ENCODE assay signal across 12 mouse cellular contexts in genomic region chr9:13483199-13484068, GRCm38 (mm10). TPM values are rescaled to one million over a fixed set of nuclear protein-coding genes. Genes with fewer than 3 reads are reported as not detected.
DNase-seq lines count a peak whose midpoint lies in the region; ATAC-seq and TF ChIP-seq lines count a peak whose summit lies in the region.
"Had no signal": no experiment of that assay in that cellular context is flagged by ENCODE, and none has a peak within 500 bp of the region (broad histone marks: within the 10 kb centered on the region; RNA-seq: fewer than 3 reads in every experiment).

No protein-coding gene starts in this region.

- no peak for TF ChIP-seq EP300 in heart, postnatal 0 days (IDR thresholded peaks at IDR 0.05; ENCODE audit: low read depth)
- TF ChIP-seq EP300 in stomach, postnatal 0 days (optimal IDR thresholded peaks at IDR 0.05): no peak

- H3K4me3 ChIP-seq in heart, embryonic 14.5 days (ENCODE audit: control insufficient read depth in 1 of 2, insufficient read depth in 1 of 2, low read depth in 1 of 2, low read length in 2 of 2): no peak overlapping the region
- H3K4me3 ChIP-seq in midbrain, embryonic 11.5 days (ENCODE audit: low read depth, low read length): no peak overlapping the region
- no peak overlapping the region for H3K4me3 ChIP-seq in midbrain, embryonic 16.5 days (ENCODE audit: low read depth, low read length)
- no peak overlapping the region for H3K4me3 ChIP-seq in heart, postnatal 0 days (ENCODE audit: low read depth, low read length)
- no peak overlapping the region for H3K4me3 ChIP-seq in stomach, postnatal 0 days (ENCODE audit: low read depth, low read length)
- H3K4me3 ChIP-seq in left cerebral cortex, adult 2 months: no peak overlapping the region
- H3K4me3 ChIP-seq: erythroblast, embryonic 14.5 days; liver, embryonic 13.5 days had no signal

- DNase-seq in heart, postnatal 36 days: no peak
- peak; percentile 80 for DNase-seq in midbrain, embryonic 11.5 days (ENCODE audit: low spot score, missing footprints)
- DNase-seq in heart, postnatal 0 days (ENCODE audit: low spot score): peak; percentile 38
- peak; percentile 19 for DNase-seq in stomach, postnatal 0 days (ENCODE audit: low spot score)
- DNase-seq in left cerebral cortex, adult 2 months (ENCODE audit: extremely low spot score in 1 of 2, low spot score in 2 of 2): no peak
- no peak for DNase-seq in right cerebral cortex, postnatal 14 days
- DNase-seq: liver, embryonic 13.5 days had no signal

- intact Hi-C loops in heart, postnatal 36 days (cut with DNase I): no loop called here
- intact Hi-C loops in left cerebral cortex, adult 2 months (cut with DNase I): no loop called here

- no peak for TF ChIP-seq CTCF in heart, postnatal 0 days (IDR thresholded peaks at IDR 0.05; ENCODE audit: low read depth)
- no peak for TF ChIP-seq CTCF in stomach, postnatal 0 days (IDR thresholded peaks at IDR 0.05; ENCODE audit: low read depth)
- no peak for TF ChIP-seq CTCF in left cerebral cortex, adult 2 months (IDR thresholded peaks at IDR 0.05)

- peak; percentile 31; the same call in 1 of the 2 replicates for ATAC-seq in heart, embryonic 14.5 days (ENCODE audit: insufficient number of reproducible peaks, insufficient read depth, low FRiP score, low read depth)
- peak; percentile 30; the same call in 1 of the 2 replicates for ATAC-seq in midbrain, embryonic 11.5 days (ENCODE audit: low FRiP score)
- ATAC-seq in midbrain, embryonic 16.5 days: no peak
- peak; percentile 62 for ATAC-seq in heart, postnatal 0 days (ENCODE audit: insufficient read depth, low read depth)
- ATAC-seq in stomach, postnatal 0 days (ENCODE audit: low FRiP score, low TSS enrichment): peak; percentile 70

- no peaks in the 10 kb centered on the region for H3K27me3 ChIP-seq in heart, embryonic 14.5 days (ENCODE audit: control insufficient read depth, insufficient read depth, low read length)
- no peaks in the 10 kb centered on the region for H3K27me3 ChIP-seq in midbrain, embryonic 11.5 days (ENCODE audit: control insufficient read depth, insufficient read depth, low read length)
- H3K27me3 ChIP-seq in midbrain, embryonic 16.5 days (ENCODE audit: control insufficient read depth, insufficient read depth, low read depth, low read length): no peaks in the 10 kb centered on the region
- no peaks in the 10 kb centered on the region for H3K27me3 ChIP-seq in heart, postnatal 0 days (ENCODE audit: control insufficient read depth, insufficient read depth, low read length)
- H3K27me3 ChIP-seq in stomach, postnatal 0 days (ENCODE audit: control insufficient read depth, insufficient read depth, low read length): no peaks in the 10 kb centered on the region
- H3K27me3 ChIP-seq: liver, embryonic 13.5 days had no signal

- peak overlapping the region; percentile 18 to 71 for H3K27ac ChIP-seq in heart, embryonic 14.5 days (replicated peaks in 1 of 2; ENCODE audit: control insufficient read depth in 1 of 2, insufficient read depth in 1 of 2, low read depth in 2 of 2, low read length in 2 of 2)
- H3K27ac ChIP-seq in midbrain, embryonic 11.5 days (ENCODE audit: low read depth, low read length): no peak overlapping the region
- H3K27ac ChIP-seq in midbrain, embryonic 16.5 days (ENCODE audit: low read length): no peak overlapping the region
- H3K27ac ChIP-seq in heart, postnatal 0 days (ENCODE audit: low read depth): peak overlapping the region; percentile 56
- H3K27ac ChIP-seq in stomach, postnatal 0 days (replicated peaks): peak overlapping the region; percentile 40
- H3K27ac ChIP-seq in left cerebral cortex, adult 2 months: no peak overlapping the region
- H3K27ac ChIP-seq: liver, embryonic 13.5 days had no signal

- 32% methylated on average over 5 of the region's 5 CpGs for whole genome bisulfite sequencing in heart, embryonic 14.5 days
- 74% methylated on average over 5 of the region's 5 CpGs for WGBS in midbrain, embryonic 11.5 days
- 71% methylated on average over 5 of the region's 5 CpGs for WGBS in midbrain, embryonic 16.5 days
- 29% methylated on average over 5 of the region's 5 CpGs for WGBS in heart, postnatal 0 days
- 24% methylated on average over 5 of the region's 5 CpGs for WGBS in stomach, postnatal 0 days

- peak overlapping the region; percentile 60; the same call in 1 of the 2 replicates for H3K9ac ChIP-seq in heart, embryonic 14.5 days (ENCODE audit: low read length)
- no peak overlapping the region for H3K9ac ChIP-seq in midbrain, embryonic 11.5 days (ENCODE audit: low read length)
- H3K9ac ChIP-seq in midbrain, embryonic 16.5 days (ENCODE audit: low read depth, low read length): no peak overlapping the region
- no peak overlapping the region for H3K9ac ChIP-seq in heart, postnatal 0 days (replicated peaks; ENCODE audit: low read depth, low read length)
- no peak overlapping the region for H3K9ac ChIP-seq in stomach, postnatal 0 days (ENCODE audit: low read length)
- H3K9ac ChIP-seq: liver, embryonic 13.5 days had no signal

- no peaks in the 10 kb centered on the region for H3K36me3 ChIP-seq in heart, embryonic 14.5 days (ENCODE audit: control insufficient read depth, insufficient read depth, low read length)
- no peaks in the 10 kb centered on the region for H3K36me3 ChIP-seq in midbrain, embryonic 11.5 days (ENCODE audit: control insufficient read depth, insufficient read depth, low read length)
- no peaks in the 10 kb centered on the region for H3K36me3 ChIP-seq in midbrain, embryonic 16.5 days (ENCODE audit: control insufficient read depth, insufficient read depth, low read length)
- no peaks in the 10 kb centered on the region for H3K36me3 ChIP-seq in heart, postnatal 0 days (replicated peaks; ENCODE audit: control insufficient read depth, insufficient read depth, low read length)
- H3K36me3 ChIP-seq in stomach, postnatal 0 days (ENCODE audit: control insufficient read depth, insufficient read depth, low read length): no peaks in the 10 kb centered on the region
- H3K36me3 ChIP-seq: G1E; liver, embryonic 13.5 days had no signal

- peaks cover 8 to 27% of the 10 kb centered on the region in 2 experiments for H3K4me1 ChIP-seq in heart, embryonic 14.5 days (ENCODE audit: control insufficient read depth in 2 of 2, insufficient read depth in 2 of 2, low read length in 2 of 2)
- H3K4me1 ChIP-seq in midbrain, embryonic 11.5 days (ENCODE audit: control insufficient read depth, insufficient read depth, low read length): peaks cover 21% of the 10 kb centered on the region
- H3K4me1 ChIP-seq in midbrain, embryonic 16.5 days (ENCODE audit: control insufficient read depth, insufficient read depth, low read length): peaks cover 11% of the 10 kb centered on the region
- peaks cover 21% of the 10 kb centered on the region for H3K4me1 ChIP-seq in heart, postnatal 0 days (ENCODE audit: control insufficient read depth, insufficient read depth)
- H3K4me1 ChIP-seq in stomach, postnatal 0 days (replicated peaks; ENCODE audit: control insufficient read depth, insufficient read depth): peaks cover 8% of the 10 kb centered on the region
- H3K4me1 ChIP-seq: liver, embryonic 13.5 days had no signal

- no peaks in the 10 kb centered on the region for H3K9me3 ChIP-seq in heart, embryonic 14.5 days (ENCODE audit: control insufficient read depth, low read length)
- H3K9me3 ChIP-seq in midbrain, embryonic 11.5 days (ENCODE audit: control insufficient read depth, low read length): no peaks in the 10 kb centered on the region
- no peaks in the 10 kb centered on the region for H3K9me3 ChIP-seq in midbrain, embryonic 16.5 days (replicated peaks; ENCODE audit: control insufficient read depth, low read length, poor library complexity, severe bottlenecking)
- no peaks in the 10 kb centered on the region for H3K9me3 ChIP-seq in heart, postnatal 0 days (replicated peaks; ENCODE audit: control insufficient read depth, low read length)
- no peaks in the 10 kb centered on the region for H3K9me3 ChIP-seq in stomach, postnatal 0 days (ENCODE audit: control insufficient read depth, low read length)
- H3K9me3 ChIP-seq: G1E; liver, embryonic 13.5 days had no signal

- peak overlapping the region; percentile 65 for H3K4me2 ChIP-seq in heart, embryonic 14.5 days (ENCODE audit: low read length)
- H3K4me2 ChIP-seq in midbrain, embryonic 11.5 days: no peak overlapping the region
- no peak overlapping the region for H3K4me2 ChIP-seq in midbrain, embryonic 16.5 days (ENCODE audit: low read length)
- H3K4me2 ChIP-seq in heart, postnatal 0 days (ENCODE audit: low read depth, low read length): peak overlapping the region; percentile 52; the same call in 1 of the 2 replicates
- no peak overlapping the region for H3K4me2 ChIP-seq in stomach, postnatal 0 days (replicated peaks; ENCODE audit: low read depth)
- H3K4me2 ChIP-seq: liver, embryonic 13.5 days had no signal

RNA-seq across cellular contexts. Expression of gene Gm17571, which starts 36.9 kb away (rescaled TPM):
- not detected in 2 replicates for polyA plus RNA-seq in heart, embryonic 14.5 days (2014; fragmentation: Nextera tagmentation; extraction: Ambion mirVana)
- not detected for total RNA-seq in heart, postnatal 36 days (2021)
- polyA plus RNA-seq in midbrain, embryonic 11.5 days (2014; fragmentation: Nextera tagmentation; extraction: Ambion mirVana): not detected in 2 replicates
- not detected in 2 replicates for polyA plus RNA-seq in midbrain, embryonic 16.5 days (2015; fragmentation: Nextera tagmentation; extraction: Ambion mirVana)
- not detected in 2 replicates for total RNA-seq in heart, postnatal 0 days (2014; rRNA removed; ENCODE audit: low replicate concordance)
- not detected in 2 replicates for polyA plus RNA-seq in heart, postnatal 0 days (2015; fragmentation: Nextera tagmentation; extraction: Ambion mirVana)
- polyA plus RNA-seq in stomach, postnatal 0 days (2015; fragmentation: Nextera tagmentation; extraction: Ambion mirVana): not detected in 2 replicates
- not detected for total RNA-seq in left cerebral cortex, adult 2 months (2021)
- total RNA-seq: G1E; neutrophil, adult 5-6 weeks had no signal
- polyA plus RNA-seq: erythroblast, embryonic 14.5 days; G1E; liver, embryonic 13.5 days had no signal

Comparison
In these comparisons a context has a peak if more than half of its experiments do, and no peak if none do; other contexts are left out.
1. DNase-seq: peak in midbrain, embryonic 11.5 days (single experiment), heart, postnatal 0 days (single experiment) and stomach, postnatal 0 days (single experiment); none in heart, postnatal 36 days (0 of 2), left cerebral cortex, adult 2 months (0 of 2) and right cerebral cortex, postnatal 14 days (single experiment).
2. H3K27ac ChIP-seq: peak in heart, embryonic 14.5 days (2 of 2), heart, postnatal 0 days (single experiment) and stomach, postnatal 0 days (single experiment); none in midbrain, embryonic 11.5 days (single experiment), midbrain, embryonic 16.5 days (single experiment) and left cerebral cortex, adult 2 months (single experiment).
3. H3K4me2 ChIP-seq: peak in heart, embryonic 14.5 days (single experiment) and heart, postnatal 0 days (single experiment); none in midbrain, embryonic 11.5 days (single experiment), midbrain, embryonic 16.5 days (single experiment) and stomach, postnatal 0 days (single experiment).